Mouse (Mus musculus) brain, adult 2 months (tissue): ENCODE results near the gene Fbln2.

Source experiments
- DNase-seq: peaks from one replicate; pipeline ENCODE4 v3.0.0; 2011; ENCODE audit warnings: low read depth, low spot score

Gene Fbln2

DNA sequence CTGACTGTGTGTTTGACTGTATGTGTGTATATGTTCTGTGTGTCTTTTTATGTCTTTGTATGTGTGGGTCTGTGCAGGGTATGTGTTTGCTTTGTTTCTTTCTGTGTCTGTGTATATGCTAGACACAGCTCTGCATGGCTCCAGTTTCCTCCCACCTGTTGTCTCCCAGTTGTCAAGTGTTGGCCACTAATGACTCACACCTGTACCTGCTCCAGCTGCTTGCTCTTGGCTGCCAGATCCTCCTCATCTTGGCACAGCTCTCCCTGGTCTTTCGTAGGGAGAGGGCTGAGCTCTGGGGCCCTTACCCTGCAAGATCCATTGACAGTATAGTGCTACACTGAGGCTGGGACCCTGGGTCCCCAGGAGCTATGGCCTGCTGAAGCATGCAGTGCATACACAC is 13.8 kb downstream of the Fbln2 start:
- no peak for DNase-seq

DNA sequence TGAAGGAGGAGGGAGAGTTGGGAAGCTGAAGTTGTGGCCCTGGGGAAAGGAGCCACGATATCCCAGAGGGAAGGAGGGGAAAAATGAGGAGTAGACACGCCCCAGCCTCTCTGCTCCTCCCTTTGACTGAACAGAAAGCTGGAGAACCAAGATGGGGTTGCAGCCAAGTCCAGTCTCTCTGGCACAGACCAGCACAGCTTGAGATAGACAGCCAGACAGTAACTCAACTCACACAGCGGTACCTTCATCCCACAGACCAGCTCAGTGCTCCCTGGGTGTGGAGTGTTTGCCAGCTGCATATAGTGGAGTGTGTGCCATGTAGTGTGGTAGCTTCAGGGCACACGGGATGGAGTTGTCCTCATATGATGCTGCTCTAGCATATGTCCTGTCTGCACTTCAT is 16.7 kb downstream of the Fbln2 start:
- peak; percentile 69 for DNase-seq

DNA sequence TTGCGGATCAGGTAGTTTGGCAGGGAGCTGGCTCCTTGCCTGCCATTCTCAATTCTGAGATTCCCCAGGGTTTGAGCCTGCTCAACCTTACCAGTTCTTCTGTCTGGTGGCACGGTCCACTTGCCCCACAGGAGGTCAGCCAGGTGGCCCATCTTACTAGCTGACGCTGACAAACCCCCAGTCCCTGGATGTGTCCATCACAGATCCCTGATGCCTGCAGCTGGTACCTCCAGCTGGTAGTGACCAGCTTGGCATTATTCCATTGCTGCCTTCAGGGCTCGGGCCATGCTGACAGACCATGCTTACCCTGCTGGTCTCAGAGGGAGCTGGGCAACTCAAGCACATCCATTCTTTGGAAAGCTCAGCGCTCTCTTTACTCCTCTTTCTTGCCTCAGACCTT is 18.7 kb downstream of the Fbln2 start:
- DNase-seq, result no peak

DNA sequence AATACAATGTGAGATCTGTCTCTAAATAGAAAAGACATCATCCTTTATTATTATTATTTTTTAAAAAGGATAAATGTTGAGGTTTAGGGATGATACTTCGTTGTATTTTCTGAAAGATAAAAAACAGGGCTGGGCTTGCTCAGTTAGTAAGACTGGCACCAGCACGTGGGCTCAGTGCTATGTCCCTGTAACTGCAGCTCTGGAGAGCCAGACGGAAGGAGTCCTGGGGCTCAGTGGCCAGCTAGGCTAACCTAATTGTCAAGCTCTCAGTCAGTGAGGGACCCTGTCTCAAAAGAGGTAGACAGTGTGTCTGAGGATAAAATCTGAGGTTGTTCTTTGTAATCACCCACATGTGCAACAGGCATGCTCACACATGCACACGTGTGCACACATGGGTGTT is 19.3 kb downstream of the Fbln2 start:
- no peak for DNase-seq

DNA sequence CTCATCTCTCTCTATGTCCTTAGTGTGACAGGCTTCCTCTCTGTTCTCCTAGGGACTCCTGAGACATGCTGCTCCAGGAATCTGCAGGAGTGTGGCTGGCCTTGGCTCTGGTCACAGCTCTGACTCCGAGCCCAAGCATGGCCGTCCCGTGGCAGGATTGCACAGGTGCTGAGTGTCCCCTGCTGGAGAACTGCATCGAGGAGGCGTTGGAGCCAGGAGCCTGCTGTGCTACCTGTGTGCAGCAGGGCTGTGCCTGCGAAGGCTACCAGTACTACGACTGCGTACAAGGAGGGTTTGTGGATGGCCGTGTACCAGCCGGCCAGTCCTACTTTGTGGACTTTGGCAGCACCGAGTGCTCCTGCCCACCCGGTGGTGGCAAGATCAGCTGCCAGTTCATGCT is 20.8 kb downstream of the Fbln2 start:
- peak; percentile 70 for DNase-seq

DNA sequence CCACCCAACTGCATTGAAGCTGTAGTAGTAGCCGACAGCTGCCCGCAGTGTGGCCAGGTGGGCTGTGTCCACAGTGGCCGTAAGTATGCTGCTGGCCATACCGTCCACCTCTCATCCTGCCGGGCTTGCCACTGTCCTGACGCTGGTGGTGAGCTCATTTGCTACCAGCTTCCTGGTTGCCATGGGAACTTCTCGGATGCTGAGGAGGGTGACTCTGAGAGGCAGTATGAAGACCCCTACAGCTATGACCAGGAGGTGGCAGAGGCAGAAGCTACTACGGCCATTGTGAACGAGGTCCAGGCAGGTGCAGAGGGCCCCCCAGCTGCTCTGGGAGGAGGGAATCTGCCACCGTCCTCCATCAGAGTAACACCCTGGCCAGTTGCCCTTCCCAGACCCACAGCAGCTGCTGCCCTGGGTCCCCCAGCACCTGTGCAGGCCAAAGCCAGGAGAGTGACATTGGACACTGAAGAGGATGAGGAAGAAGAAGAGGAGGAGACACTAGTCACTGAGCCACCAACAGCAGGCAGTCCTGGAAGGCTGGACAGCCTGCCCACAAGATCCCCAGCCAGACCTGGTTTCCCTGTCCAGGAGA is 21.3 kb downstream of the Fbln2 start:
- no peak for DNase-seq

DNA sequence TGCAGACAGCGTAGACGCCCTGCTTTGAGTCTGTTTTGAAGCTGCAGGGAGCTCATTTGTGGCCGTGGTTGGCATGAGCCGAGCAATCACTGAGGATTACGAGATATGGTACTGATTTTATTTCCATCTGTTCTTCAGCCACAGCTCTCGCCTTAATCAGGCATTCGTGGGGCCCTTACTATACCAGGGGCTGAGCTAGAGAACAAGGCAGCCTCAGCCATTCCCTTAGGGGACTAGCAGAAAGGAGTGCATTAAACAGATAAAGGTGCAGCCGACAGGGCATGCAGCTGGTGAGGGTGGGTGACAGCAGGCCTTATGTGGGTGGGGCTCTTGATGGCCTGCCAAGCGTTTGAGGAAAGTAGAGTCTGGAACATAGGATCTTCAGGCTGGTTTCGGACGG is 23.8 kb downstream of the Fbln2 start:
- DNase-seq, result no peak

DNA sequence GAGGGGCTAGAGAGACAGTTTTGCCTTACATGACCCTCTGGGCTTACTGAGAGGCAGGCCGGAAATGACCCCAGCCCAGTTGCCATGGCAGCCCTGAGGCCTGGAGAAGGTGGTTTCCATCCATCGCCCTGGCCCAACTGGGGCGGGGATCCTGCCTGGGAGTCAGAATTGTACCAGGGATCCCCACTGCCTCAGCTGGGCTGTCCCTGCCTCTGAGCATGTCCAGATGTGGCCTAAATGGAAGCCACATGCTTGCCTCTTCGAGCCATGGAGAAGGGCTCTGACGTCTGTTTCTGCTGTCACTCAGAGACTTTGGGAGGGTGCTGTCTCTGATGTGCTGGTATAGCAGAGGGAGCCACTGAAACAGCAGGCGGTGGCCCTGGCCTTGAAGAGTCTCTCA is 24.2 kb downstream of the Fbln2 start:
- DNase-seq, result no peak

DNA sequence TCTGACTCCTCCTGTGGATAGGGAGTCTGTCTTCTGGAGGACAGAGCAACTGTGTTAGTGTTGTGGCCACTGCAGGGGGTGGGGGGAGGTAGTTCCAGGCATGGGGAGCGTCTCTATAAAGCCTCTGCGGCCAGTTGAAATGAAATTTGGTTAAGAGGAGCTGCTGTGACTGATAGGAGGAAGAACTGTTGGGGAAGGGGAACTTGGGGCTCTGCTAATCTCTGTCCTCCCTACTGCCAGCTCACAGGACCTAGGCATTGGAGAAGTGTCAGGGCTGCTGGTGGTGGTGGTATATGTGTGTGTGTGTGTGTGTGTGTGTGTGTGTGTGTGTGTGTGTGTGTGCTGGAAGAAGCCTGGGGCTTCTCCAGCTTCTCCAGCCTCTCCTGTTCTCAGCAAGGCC is 25.0 kb downstream of the Fbln2 start:
- DNase-seq, result no peak

DNA sequence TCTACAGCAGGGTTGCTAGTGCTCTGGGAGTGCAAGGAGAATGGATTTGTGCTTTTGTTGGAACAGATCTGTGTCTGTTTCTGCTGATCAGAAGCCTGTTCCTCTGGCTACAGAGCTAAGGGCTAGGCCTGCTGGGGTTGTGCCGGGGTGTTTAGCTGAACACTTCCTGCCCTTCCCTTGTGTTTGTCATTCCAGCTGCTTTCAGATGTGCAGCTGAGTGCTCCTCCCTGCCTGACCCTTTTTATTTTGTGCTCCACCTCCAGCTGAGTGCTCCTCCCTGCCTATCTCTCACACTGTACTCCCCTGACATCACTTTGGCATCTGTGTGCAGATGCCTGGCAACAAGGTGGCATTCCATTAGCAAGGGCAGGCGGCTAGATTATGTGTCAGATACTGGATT is 28.3 kb downstream of the Fbln2 start:
- DNase-seq, result no peak

DNA sequence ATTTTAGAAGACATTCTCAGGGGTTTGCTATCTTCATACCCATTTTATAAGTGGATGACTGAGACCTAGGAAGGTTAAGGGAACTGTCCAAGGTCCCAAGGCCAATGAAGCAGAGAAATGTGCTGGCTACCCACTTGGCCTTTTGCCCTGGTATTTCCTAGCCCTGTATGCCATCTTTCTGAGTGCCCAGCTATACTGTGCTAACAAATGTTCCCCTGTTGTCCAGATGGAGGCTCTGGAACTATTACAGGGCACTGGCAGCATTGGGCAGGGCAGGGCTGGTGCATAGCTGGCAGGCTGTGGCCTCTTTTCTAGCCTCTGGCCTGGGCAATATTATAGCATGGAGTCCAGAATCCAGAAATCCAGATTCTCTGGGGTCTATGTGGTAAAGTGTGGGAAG is 28.7 kb downstream of the Fbln2 start:
- DNase-seq, result peak; percentile 76

DNA sequence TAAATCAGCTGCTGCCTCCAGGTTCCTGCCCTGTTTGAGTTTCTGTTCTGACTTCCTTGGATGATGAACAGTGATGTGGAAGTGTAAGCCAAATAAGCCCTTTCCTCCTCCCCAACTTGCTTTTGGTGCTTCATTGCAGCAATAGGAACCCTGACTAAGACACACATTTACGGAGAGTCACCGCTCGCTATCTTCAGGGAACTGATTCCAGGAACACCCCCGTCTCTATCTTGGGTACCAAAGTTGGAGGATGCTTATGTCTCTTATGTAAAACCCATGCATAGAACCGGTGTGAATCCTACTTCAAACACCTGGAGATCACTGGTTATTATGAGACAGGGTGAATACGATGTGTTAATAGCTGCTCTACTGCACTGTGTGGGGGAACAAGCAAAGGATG is 31.1 kb downstream of the Fbln2 start:
- peak; percentile 90 for DNase-seq

DNA sequence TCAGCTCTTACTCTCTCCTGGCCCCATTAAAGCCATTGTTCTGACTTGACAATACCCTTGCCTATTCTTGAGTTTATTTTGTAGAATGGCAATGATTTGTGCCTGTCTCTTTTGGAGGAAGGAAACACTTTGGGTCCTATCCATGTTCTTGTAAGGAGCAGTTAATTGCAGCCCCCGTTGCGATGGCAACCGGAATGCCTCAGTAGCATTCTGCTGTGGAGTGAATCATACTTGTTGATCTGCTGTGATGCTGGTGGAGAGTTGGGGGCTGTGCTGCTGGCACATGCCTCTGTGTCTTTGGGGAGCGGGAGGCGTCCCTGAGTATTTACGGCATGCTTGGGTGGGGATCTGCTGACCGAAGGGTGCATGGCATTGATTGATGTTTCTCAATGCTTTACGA is 32.1 kb downstream of the Fbln2 start:
- peak; percentile 90 for DNase-seq

DNA sequence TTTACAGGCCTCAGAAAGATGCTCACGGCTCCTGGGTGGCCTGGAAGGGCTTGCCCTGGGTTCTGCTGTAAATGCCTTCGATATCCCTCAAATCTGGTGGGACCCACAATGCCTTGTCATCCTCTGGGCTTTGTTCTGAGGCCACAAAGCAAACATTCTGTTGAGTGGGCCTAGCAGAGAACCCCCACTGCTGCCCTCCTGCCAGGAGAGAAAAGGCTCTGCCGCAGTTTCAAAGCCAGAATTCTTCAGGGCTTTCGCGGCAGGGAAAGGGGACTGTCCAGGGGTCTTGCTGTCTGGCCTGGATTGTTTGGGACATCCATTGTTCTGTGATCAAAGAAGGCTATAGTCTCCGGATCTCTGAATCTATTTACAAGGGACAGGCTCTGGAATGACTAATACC is 33.1 kb downstream of the Fbln2 start:
- DNase-seq, result no peak

DNA sequence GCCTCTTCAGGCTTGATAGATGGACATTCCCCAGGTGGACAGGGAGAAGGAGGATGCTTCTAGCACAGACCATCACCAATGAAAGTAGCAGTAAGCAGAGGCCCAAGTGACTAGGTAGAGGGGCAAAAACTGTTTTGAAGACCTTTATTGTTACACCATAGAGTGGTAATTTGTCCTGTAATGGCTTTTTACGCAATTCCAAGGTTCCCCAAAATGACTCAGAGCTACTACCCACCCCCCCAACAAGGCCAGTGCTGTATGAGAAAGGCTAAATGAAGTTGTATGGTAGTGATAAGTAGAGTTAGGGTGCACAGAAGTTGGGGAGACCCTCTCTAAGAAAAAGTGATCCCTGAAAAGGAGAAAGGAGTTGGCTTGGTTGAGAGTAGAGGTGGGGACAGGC is 35.1 kb downstream of the Fbln2 start:
- DNase-seq, result no peak

DNA sequence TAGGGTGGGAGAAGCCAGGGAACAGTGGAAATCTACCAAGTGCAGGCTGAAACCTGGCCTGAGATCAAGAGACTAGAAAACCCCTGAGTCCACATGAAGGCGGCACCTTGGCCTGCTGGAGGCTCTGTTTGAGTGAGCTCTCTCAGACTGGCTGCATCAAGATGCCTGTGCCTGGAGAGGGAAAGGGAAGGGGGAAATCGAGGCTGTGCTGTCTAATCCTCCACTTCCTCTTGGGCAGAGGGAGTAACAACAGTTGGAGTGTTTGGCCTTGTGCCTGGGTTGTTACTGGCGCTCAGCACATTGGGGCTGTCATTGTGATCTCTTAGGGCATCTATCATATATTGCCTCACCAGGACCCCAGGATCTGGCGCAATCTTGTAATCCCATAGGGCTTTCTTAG is 36.4 kb downstream of the Fbln2 start:
- no peak for DNase-seq

DNA sequence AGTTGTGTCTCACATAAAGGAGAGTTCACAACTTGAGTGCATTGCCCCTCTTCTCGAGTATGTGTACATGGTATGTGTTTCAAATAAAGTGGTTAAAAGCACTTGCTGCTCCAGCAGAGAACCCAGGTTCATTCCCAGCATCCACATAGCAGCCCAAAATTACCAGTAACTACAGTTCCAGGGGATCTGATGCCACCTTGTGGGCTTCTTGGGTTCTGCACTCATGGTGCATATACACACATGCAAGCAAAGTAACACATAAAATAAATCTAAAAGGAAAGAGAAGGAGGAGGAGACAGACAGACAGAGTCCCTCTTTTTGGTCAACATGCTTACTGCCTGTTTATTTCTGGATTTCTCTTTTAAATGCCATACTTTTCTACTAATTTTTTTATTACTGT is 37.5 kb downstream of the Fbln2 start:
- DNase-seq, result no peak

DNA sequence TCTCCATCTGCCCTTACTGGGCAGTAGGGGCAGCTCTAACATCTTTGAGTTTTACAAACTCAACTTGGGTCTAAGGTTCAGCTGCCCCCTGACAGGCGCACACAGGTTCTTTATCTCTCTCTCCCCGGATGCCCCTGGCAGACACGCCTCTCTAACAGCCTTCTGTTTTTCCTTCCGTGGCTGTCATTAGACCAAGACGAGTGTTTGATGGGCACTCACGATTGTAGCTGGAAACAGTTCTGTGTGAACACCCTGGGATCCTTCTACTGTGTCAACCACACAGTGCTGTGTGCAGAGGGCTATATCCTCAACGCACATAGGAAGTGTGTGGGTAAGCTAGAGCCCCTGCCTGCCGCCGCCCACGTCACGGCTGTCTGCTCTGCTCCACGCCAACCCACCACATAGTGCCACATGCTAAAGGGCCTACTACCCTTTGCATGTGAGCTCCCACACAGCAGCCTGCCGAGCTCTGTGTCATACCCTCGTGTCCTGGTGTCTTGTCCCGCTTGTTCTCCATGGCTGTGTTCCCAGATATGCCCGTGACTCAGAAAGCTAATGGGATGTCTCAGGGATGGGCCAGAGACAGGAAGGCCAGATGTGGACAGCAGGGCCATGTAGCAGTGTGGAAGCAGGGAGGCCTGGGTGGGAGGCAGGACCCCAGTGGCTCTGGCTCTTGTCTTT is 47.3 kb downstream of the Fbln2 start:
- peak; percentile 87 for DNase-seq

DNA sequence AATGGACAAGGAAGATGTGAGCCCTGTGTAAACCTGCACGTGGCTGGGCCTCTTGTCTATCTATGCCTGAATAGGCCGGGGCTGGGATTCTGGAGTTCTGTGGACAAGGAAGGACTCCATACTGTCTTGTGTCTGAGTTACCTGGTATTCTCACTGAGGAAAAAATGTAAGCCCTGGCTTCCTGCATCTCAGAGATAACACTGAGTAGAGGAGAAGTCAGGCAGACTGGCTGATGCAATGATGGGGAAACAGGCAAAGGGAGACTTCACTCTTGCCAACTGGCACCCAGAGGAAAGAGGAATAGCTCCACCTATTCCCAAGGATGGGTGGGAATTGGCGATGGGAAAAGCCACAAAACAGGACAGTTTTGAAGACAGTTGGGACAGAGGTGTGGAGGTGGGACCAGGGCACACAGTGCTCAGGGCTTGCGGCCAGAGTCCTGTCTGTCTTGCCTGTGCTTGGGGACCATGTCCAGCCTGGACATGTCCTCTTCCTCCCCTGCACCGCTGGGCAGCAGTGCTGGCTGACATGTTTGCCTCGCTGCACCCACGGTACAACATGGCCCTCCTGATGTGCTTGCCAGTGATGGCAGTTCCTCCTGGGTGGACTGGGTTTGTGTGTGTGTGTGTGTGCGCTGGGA is 48.2 kb downstream of the Fbln2 start:
- peak; percentile 45 for DNase-seq

DNA sequence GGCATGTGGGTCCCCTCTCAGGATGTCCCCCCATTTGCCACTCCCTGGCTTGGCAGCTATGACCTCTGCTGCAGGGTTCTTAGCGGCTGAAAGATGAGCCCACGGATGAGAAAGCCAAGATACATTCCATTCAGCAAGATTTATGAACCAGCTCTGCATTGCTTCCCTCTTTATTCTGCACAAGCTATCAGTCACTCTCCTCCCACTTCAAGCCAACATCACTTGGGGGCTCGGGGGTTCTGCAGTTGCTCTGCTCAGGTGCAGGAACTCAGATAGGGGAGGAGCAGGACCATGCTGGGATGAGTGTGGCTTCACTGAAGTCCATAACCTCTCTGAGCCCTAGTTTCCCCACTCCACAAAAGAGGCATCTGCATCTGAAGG is 48.7 kb downstream of the Fbln2 start:
- DNase-seq, result no peak

DNA sequence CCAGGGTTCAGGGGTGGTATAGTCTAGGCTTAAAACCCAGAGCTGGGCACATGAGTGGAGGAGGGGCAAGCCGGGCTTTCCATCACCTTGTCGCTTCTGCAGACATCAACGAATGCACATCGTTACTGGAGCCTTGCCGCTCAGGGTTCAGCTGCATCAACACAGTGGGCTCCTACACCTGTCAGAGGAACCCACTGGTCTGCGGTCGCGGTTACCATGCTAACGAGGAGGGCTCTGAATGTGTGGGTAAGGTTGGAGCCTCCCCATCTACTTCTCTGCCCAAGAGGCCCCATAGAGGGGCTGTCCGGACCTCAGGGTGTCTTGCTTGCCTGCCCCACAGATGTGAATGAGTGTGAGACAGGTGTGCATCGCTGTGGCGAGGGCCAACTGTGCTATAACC is 53.4 kb downstream of the Fbln2 start:
- DNase-seq, result no peak

DNA sequence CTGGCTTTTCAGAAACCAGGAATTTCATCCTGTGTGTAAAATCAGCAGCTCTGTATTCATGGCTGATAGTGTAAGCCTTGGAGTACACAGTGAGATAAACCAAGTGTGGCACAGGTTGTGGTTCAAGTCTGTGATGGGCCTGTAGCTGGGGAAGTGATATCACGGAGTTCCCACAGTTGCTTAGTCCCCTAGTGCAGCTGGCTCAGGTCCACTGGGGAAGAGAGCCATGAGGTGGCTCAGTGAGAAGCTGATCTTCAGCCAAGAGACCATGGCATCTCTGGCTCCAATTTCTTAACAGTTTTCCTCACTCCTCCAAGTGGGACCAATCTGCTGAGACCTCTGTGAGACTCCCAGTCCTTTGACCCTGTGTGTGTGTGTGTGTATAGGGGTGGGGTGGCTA is 54.4 kb downstream of the Fbln2 start:
- peak; percentile 46 for DNase-seq

DNA sequence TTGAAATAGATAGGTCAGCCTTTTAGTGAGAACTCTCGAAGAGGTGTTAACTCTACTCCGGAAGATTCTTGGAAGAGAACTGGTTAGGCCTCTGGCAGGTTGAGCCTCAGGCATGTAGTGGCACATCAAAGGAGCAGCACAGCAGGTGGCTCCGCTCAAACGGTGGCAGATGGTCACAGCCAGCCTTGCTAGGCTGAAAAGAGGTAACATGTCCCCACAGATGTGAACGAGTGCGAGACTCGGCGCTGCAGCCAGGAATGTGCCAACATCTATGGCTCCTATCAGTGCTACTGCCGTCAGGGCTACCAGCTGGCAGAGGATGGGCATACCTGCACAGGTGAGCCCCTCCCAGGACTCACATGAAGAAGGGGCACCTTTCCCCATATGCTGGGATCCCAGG is 56.1 kb downstream of the Fbln2 start:
- DNase-seq, result no peak

DNA sequence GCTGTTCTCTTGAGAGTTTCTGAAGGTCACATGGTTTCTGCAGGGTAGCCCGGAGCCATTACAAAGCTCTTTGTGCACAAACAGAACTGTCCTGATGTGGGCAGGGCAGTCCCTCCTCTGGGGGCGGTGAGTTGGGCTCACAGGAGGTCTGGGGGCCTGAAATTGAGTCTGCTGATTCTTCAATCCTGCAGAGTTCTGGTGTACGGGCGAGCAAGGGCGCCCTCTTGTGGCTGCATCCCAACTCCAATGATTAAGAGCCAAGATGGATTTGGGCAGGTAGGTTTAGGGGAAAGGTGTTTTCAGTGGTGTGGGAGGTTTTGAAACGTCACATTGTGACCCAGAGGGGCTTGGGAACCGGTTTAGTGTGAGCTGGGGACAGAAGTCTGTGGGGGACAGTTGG is 65.3 kb downstream of the Fbln2 start:
- DNase-seq, result peak; percentile 83
